Mouse (Mus musculus): ENCODE measurements at regions not wholly inside any gene's neighbourhood (a gene's known extent, or its start where the extent isn't known, plus 50 kb on each side); places are given as distances from the start of the nearest gene placed in this dataset.

GRCm38 (mm10) chr3:128412157-128412556, 516.0 kb upstream of the Fam241a start:
- no peak for TF ChIP-seq EP300 (IDR thresholded peaks at IDR 0.05)
- TF ChIP-seq CTCF (IDR thresholded peaks at IDR 0.05): no peak

Measured in lung, postnatal 0 days (tissue).